Mouse (Mus musculus): ENCODE data around the gene Acod1.

DNA sequence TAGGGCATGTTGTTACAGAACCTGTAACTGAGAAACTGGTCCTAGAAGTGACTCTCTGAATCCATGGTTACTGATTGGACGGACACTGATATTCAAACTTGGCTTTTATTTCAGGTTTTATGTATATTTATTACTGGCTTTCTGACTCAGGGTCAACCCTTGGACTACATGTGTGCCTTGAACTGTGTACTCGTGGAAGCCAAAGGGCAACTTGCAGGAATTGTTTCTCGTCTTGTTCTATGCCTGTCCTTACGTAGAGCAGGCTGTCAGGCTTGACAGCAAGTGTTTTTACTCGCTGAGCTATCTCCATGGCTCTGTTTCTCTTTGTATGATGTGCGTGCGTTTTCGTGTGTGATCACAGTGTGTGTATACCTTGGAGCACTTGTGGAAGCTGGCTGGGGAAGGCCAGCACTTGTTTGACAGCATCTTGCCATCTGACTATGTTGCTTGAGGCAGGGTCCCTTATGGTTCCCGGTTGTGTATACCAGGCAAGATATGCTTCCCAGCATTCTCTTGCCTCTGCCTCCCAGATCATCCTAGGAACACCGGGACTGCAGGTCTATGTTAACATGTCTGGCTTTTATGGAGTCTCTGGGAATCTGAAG lies 56.1 kb downstream of the Acod1 start:
- TF ChIP-seq CTCF (IDR thresholded peaks at IDR 0.05), result no peak
- TF ChIP-seq EP300 (IDR thresholded peaks at IDR 0.05), result no peak
